Mouse (Mus musculus) heart, embryonic 11.5 days (tissue): ENCODE measurements at regions not wholly inside any gene's neighbourhood (a gene's known extent, or its start where the extent isn't known, plus 50 kb on each side); places are given as distances from the start of the nearest gene placed in this dataset.
A peak's percentile ranks its signal among the peaks of the same experiment; 100 is the strongest.

Source experiments
- ATAC-seq: fragments of 200-750 bp; cut with Nextera tagmentation; replicated peaks from 2 replicates; pipeline ENCODE4 v1.8.0; 2017; ENCODE audit warnings: moderate library complexity; ENCODE audit not compliant: insufficient number of reproducible peaks, low FRiP score, low TSS enrichment
- H3K27ac ChIP-seq: fragments of 300-500 bp; sonication (generic); 2 replicates; pipeline ENCODE4 v1.5.1; 2014; ENCODE audit warnings: mild to moderate bottlenecking, low read depth, low read length
- H3K27me3 ChIP-seq: fragments of 300-500 bp; sonication (generic); 2 replicates; pipeline ENCODE4 v1.6.1; 2014; ENCODE audit warnings: mild to moderate bottlenecking, low read length, mixed read lengths; ENCODE audit not compliant: control insufficient read depth, insufficient read depth
- H3K36me3 ChIP-seq: fragments of 300-500 bp; sonication (generic); 2 replicates; pipeline ENCODE4 v1.6.1; 2014; ENCODE audit warnings: mild to moderate bottlenecking, low read length, moderate library complexity, mixed read lengths; ENCODE audit not compliant: control insufficient read depth, insufficient read depth
- H3K4me1 ChIP-seq: fragments of 300-500 bp; sonication (generic); 2 replicates; pipeline ENCODE4 v1.6.1; 2014; ENCODE audit warnings: low read length; ENCODE audit not compliant: control insufficient read depth, insufficient read depth
- H3K4me2 ChIP-seq: fragments of 300-500 bp; sonication (generic); 2 replicates; pipeline ENCODE4 v1.6.1; 2014; ENCODE audit warnings: mild to moderate bottlenecking, moderate library complexity
- H3K4me3 ChIP-seq: fragments of 300-500 bp; sonication (generic); 2 replicates; pipeline ENCODE4 v1.5.1; 2014; ENCODE audit warnings: low read depth, low read length
- H3K9ac ChIP-seq: fragments of 300-500 bp; sonication (generic); 2 replicates; pipeline ENCODE4 v1.6.1; 2014; ENCODE audit warnings: mild to moderate bottlenecking, low read depth, low read length, moderate library complexity
- H3K9me3 ChIP-seq: fragments of 300-500 bp; sonication (generic); replicated peaks from 2 replicates; pipeline ENCODE4 v1.6.1; 2016; ENCODE audit warnings: low read length; ENCODE audit not compliant: control insufficient read depth
- WGBS: fragments of 180-500 bp; shearing (Covaris S2); extraction: QIAGEN DNeasy Blood & Tissue Kit; methylation state at CpG from one replicate; pipeline ENCODE4 v1.1.7; 2014; ENCODE audit not compliant: insufficient replicate concordance; 5-methylcytosine and 5-hydroxymethylcytosine counted together

- no peak overlapping the region for H3K27ac ChIP-seq
- WGBS, result 40% methylated on average over 6 of the region's 6 CpGs
- H3K4me1 ChIP-seq, result no peaks in the 10 kb centered on the region
- H3K9ac ChIP-seq, result no peak overlapping the region
- no peak overlapping the region for H3K4me3 ChIP-seq
- no peaks in the 10 kb centered on the region for H3K9me3 ChIP-seq
- no peaks in the 10 kb centered on the region for H3K27me3 ChIP-seq
- ATAC-seq, result no peak
- no peaks in the 10 kb centered on the region for H3K36me3 ChIP-seq
- no peak overlapping the region for H3K4me2 ChIP-seq
These were observed 220.1 kb upstream of the N6amt1 start for GRCm38 (mm10) chr16:87133874-87134273.

DNA sequence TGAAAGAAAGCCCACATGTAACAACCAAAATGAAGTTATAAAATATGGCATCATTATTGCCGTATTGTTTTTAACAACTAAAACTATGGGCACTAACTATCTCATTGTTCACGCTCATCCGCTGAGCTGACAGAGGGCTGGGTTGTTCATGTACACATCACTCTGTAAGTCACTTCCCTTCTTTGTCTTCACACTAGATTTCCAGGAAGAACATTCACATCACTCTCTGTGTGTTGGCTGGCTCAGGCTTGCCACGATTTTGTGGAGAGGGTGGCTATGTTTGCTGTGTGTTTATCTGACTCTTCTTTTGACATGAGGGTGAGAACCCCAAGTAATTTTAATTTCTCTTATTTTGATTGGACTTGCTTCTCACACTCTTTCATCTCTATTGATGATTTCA is 221.9 kb upstream of the N6amt1 start:
- H3K4me2 ChIP-seq, result no peak overlapping the region
- no peak for ATAC-seq
- H3K27ac ChIP-seq, result no peak overlapping the region
- H3K36me3 ChIP-seq, result no peaks in the 10 kb centered on the region
- 78% methylated on average over 4 of the region's 4 CpGs for WGBS
- H3K4me3 ChIP-seq, result no peak overlapping the region
- no peaks in the 10 kb centered on the region for H3K4me1 ChIP-seq
- H3K9me3 ChIP-seq, result no peaks in the 10 kb centered on the region
- H3K27me3 ChIP-seq, result no peaks in the 10 kb centered on the region
- no peak overlapping the region for H3K9ac ChIP-seq

DNA sequence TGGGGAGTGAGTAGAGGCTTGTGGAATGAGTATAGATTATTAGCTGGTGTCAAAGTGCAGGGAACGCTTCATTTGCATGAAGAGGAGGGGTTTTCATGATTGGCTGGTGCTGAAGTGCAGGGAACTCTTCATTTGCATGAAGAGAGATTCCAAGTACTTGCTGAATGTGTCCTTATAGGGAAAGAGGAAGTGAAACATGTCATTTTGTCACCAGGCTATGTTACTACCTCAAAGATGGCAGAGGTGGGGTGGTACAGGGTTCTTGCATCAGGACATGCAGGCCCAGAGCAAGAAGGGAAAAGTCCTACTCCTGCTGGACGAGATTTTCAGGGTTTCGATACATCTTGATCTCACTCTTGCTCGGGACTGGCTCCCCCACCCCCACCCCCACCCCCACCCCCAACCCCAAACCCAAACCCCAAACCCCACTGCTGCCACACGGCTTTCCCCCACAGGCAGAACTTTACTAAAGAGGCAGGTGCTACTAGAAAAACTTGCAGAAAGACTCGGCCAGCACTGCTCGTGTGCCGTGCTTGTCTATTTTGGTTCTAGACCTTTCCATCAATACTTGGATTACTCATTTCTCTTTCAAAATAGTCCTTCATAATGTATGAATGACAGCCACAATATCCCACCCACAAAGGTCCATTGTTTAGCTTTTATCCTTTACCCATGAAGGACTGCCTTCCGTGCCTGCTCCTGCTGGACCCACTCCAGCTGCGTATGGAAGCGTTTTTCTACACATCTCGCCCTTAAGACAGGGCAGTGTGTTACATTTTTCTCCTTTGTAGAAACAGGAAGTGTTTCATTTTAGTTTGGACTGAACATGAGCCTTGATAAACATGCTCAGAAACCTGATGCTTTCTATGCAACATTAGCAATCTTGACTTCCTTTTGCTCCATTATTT is 223.0 kb upstream of the N6amt1 start:
- ATAC-seq, result no peak
- no peak overlapping the region for H3K9ac ChIP-seq
- no peak overlapping the region for H3K27ac ChIP-seq
- no peaks in the 10 kb centered on the region for H3K4me1 ChIP-seq
- no peak overlapping the region for H3K4me2 ChIP-seq
- no peak overlapping the region for H3K4me3 ChIP-seq
- WGBS, result 77% methylated on average over 12 of the region's 12 CpGs
- no peaks in the 10 kb centered on the region for H3K27me3 ChIP-seq
- H3K36me3 ChIP-seq, result no peaks in the 10 kb centered on the region
- H3K9me3 ChIP-seq, result no peaks in the 10 kb centered on the region

GRCm38 (mm10) chr16:87129021-87129420 is 225.0 kb upstream of the N6amt1 start:
- H3K27me3 ChIP-seq, result no peaks in the 10 kb centered on the region
- WGBS, result 91% methylated on average over 3 of the region's 3 CpGs
- no peaks in the 10 kb centered on the region for H3K9me3 ChIP-seq
- ATAC-seq, result no peak
- H3K36me3 ChIP-seq, result no peaks in the 10 kb centered on the region
- no peaks in the 10 kb centered on the region for H3K4me1 ChIP-seq
- H3K4me3 ChIP-seq, result no peak overlapping the region
- no peak overlapping the region for H3K27ac ChIP-seq
- no peak overlapping the region for H3K4me2 ChIP-seq
- no peak overlapping the region for H3K9ac ChIP-seq

DNA sequence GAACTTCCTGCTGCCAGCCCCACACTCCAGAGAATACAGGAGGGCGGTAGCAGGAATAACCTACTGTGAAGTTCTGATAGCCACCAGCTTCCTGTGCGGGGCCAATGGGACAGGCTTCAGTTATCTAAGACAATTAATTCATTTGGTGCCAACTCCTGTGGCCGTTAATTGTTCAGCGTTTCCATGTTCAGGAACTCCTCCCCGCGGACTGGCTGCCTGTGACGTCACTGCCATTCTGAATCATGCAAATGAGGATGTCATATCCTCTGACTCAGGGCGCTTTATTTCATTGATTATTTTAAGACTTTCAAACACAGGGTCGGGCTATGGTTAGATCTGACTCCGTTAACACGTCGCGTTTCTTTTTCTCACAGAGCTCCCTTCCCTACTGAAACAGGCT is 225.8 kb upstream of the N6amt1 start:
- 59% methylated on average over 13 of the region's 13 CpGs for WGBS
- Histone ChIP-seq H3K4me3 (no peak overlapping the region), H3K36me3 (no peaks in the 10 kb centered on the region), H3K4me2 (no peak overlapping the region), H3K27me3 (no peaks in the 10 kb centered on the region), H3K9me3 (no peaks in the 10 kb centered on the region), H3K27ac (no peak overlapping the region), H3K9ac (no peak overlapping the region), H3K4me1 (no peaks in the 10 kb centered on the region)
- ATAC-seq, result 0 out of 2 replicates have a peak, but pooled peaks have one; percentile 55

GRCm38 (mm10) chr16:87124519-87124918 is 229.5 kb upstream of the N6amt1 start:
- Histone ChIP-seq H3K36me3 (no peaks in the 10 kb centered on the region), H3K9me3 (no peaks in the 10 kb centered on the region), H3K27ac (no peak overlapping the region), H3K27me3 (no peaks in the 10 kb centered on the region), H3K4me2 (no peak overlapping the region), H3K4me1 (no peaks in the 10 kb centered on the region), H3K4me3 (no peak overlapping the region), H3K9ac (no peak overlapping the region)
- WGBS, result 82% methylated on average over 7 of the region's 7 CpGs
- no peak for ATAC-seq

DNA sequence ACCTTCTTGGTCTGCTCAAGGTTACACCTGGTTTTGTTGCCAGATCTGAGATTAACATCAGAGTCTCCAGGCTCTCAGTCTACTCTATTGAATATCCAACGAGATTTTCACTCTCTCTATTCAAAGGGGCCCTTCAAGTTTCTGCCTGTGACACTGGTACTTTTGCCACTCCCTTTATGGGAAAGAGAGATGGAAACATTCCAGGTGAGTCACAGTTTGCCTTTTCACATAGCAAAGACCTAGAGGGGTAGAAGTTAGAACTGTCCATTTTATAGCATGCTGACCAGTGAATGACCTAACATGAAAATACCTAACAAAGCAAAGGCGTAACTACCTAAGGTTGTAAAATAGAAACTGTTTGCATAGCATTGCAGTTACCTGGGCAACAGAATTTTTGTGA is 250.4 kb upstream of the N6amt1 start:
- 72% methylated on average over 2 of the region's 2 CpGs for WGBS
- ATAC-seq, result no peak
- Histone ChIP-seq H3K27me3 (no peaks in the 10 kb centered on the region), H3K4me1 (no peaks in the 10 kb centered on the region), H3K4me2 (no peak overlapping the region), H3K9me3 (no peaks in the 10 kb centered on the region), H3K27ac (no peak overlapping the region), H3K9ac (no peak overlapping the region), H3K4me3 (no peak overlapping the region), H3K36me3 (no peaks in the 10 kb centered on the region)

- H3K9ac ChIP-seq, result no peak overlapping the region
- H3K36me3 ChIP-seq, result no peaks in the 10 kb centered on the region
- no peaks in the 10 kb centered on the region for H3K9me3 ChIP-seq
- no peaks in the 10 kb centered on the region for H3K27me3 ChIP-seq
- H3K4me3 ChIP-seq, result no peak overlapping the region
- no peaks in the 10 kb centered on the region for H3K4me1 ChIP-seq
- no peak overlapping the region for H3K4me2 ChIP-seq
- no peak overlapping the region for H3K27ac ChIP-seq
- no peak for ATAC-seq
These were observed 251.9 kb upstream of the N6amt1 start for GRCm38 (mm10) chr16:87102057-87102456.

DNA sequence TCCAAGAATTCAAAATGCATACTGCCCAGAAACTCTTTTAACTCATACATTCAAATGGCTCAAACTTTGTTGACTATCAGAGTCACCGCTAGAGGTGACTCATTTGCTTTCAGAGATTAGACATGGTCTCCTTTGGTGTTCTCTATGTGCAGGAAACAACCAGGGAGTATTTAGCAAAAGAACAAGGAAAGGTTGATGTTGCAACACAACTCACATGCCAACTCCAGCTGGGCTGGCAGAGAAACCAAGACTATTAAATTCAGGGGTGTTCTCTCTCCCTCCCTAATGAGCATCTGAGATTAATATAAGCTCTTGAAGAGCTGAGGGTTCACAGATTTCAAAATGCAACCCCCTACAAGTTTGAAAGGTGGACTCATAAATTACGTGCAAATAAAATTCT is 262.0 kb upstream of the N6amt1 start:
- H3K27me3 ChIP-seq, result no peaks in the 10 kb centered on the region
- 80% methylated on average over 2 of the region's 2 CpGs for WGBS
- H3K4me1 ChIP-seq, result no peaks in the 10 kb centered on the region
- no peak overlapping the region for H3K9ac ChIP-seq
- no peaks in the 10 kb centered on the region for H3K36me3 ChIP-seq
- H3K4me3 ChIP-seq, result no peak overlapping the region
- H3K27ac ChIP-seq, result no peak overlapping the region
- no peak for ATAC-seq
- no peaks in the 10 kb centered on the region for H3K9me3 ChIP-seq
- no peak overlapping the region for H3K4me2 ChIP-seq
